Mouse (Mus musculus): ENCODE data around the gene Dgat2.

DNA sequence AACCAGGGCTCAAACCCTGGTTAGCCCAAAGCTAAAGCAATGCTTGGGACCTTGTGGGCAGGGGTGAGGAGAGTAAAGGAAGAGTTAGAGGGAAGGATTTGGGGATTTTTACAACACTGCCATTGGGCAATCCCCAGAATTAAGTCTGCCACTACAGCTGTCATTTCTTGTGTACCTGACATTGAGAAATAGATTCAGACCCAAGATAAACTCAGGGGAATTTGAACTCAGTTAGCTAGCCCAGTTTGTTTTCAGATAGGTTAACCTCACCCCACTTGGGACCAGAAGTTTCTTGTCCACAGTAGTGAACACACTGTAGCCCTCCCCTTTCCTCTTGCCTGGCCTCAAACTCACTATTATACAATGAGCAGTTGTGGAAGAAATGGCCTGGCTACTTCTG is 8.9 kb upstream of the Dgat2 start:
- TF ChIP-seq CTCF (IDR thresholded peaks at IDR 0.05; ENCODE audit: low read depth), result no peak
- TF ChIP-seq EP300 (IDR thresholded peaks at IDR 0.05; ENCODE audit: low read depth), result no peak
